Mouse (Mus musculus) neural tube, embryonic 14.5 days (tissue): ENCODE results near the gene Prkn. TPM values are rescaled to one million over a fixed set of nuclear protein-coding genes. Genes with fewer than 3 reads are reported as not detected.

ENCODE experiments used
- ATAC-seq: fragments of 200-750 bp; cut with Nextera tagmentation; 2 replicates; pipeline ENCODE4 v1.8.0; 2017; ENCODE audit warnings: low read depth, mild to moderate bottlenecking, moderate TSS enrichment, moderate library complexity
- H3K27ac ChIP-seq: fragments of 300-500 bp; sonication (generic); 2 replicates; pipeline ENCODE4 v1.5.1; 2014; ENCODE audit warnings: low read depth, mild to moderate bottlenecking, control low read depth, low read length, moderate library complexity, mixed read lengths
- H3K27me3 ChIP-seq: fragments of 300-500 bp; sonication (generic); 2 replicates; pipeline ENCODE4 v1.6.1; 2014; ENCODE audit warnings: low read length; ENCODE audit not compliant: control insufficient read depth, insufficient read depth
- H3K36me3 ChIP-seq: fragments of 300-500 bp; sonication (generic); 2 replicates; pipeline ENCODE4 v1.6.1; 2014; ENCODE audit warnings: low read length, mixed read lengths; ENCODE audit not compliant: control insufficient read depth, insufficient read depth
- H3K4me1 ChIP-seq: fragments of 300-500 bp; sonication (generic); 2 replicates; pipeline ENCODE4 v1.6.1; 2014; ENCODE audit warnings: low read length; ENCODE audit not compliant: control insufficient read depth, insufficient read depth
- H3K4me2 ChIP-seq: fragments of 300-500 bp; sonication (generic); 2 replicates; pipeline ENCODE4 v1.6.1; 2014; ENCODE audit warnings: mild to moderate bottlenecking, low read depth, low read length, control low read depth
- H3K4me3 ChIP-seq: fragments of 300-500 bp; sonication (generic); 2 replicates; pipeline ENCODE4 v1.5.1; 2014; ENCODE audit warnings: low read depth, low read length, control low read depth, mixed read lengths
- H3K9ac ChIP-seq: fragments of 300-500 bp; sonication (generic); replicated peaks from 2 replicates; pipeline ENCODE4 v1.6.1; 2014; ENCODE audit warnings: low read depth, mild to moderate bottlenecking, control low read depth, low read length, mixed read lengths
- H3K9me3 ChIP-seq: fragments of 300-500 bp; sonication (generic); 2 replicates; pipeline ENCODE4 v1.6.1; 2016; ENCODE audit warnings: low read length; ENCODE audit not compliant: control insufficient read depth
- WGBS: fragments of 180-500 bp; shearing (Covaris S2); extraction: QIAGEN DNeasy Blood & Tissue Kit; methylation state at CpG from one replicate; pipeline ENCODE4 v1.1.7; 2014; 5-methylcytosine and 5-hydroxymethylcytosine counted together
- polyA plus RNA-seq: library from polyadenylated mRNA; unstranded; fragments of >200 nt; fragmentation: Nextera tagmentation; extraction: Ambion mirVana; gene quantifications from 2 replicates; pipeline ENCODE4 v1.2.1, GENCODE M21; 2014

The Prkn gene
- polyA plus RNA-seq, 1 experiment from 2014 or later = 7.3 TPM

GRCm38 (mm10) chr17:11844436-11844835 lies 1004.3 kb downstream of the Prkn start:
- ATAC-seq = no peak
- Histone ChIP-seq H3K9ac (no peak overlapping the region), H3K4me3 (no peak overlapping the region), H3K9me3 (no peaks in the 10 kb centered on the region), H3K27me3 (no peaks in the 10 kb centered on the region), H3K27ac (no peak overlapping the region), H3K4me2 (no peak overlapping the region), H3K4me1 (no peaks in the 10 kb centered on the region), H3K36me3 (no peaks in the 10 kb centered on the region)
- WGBS = 92% methylated on average over 4 of the region's 4 CpGs

DNA sequence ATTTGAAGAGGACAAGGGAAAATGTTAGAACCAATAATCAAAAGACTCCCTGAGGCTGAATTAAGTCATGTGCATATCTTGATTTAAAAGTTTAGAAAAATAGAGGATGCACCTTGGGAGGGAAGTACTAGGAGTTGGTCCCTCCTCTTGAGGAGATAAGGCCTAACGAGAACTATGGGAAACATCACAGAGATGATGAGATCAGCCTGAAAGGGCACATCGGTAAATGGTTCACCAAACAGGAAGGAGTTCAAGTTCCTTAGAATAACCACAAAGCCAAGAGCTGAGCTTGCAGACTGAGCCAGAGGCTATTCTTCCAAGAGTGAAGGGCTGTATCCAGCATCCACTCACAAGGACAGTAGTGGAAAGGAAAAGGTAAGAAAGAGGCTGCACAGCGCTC lies 1004.8 kb downstream of the Prkn start:
- Histone ChIP-seq H3K27ac (no peak overlapping the region), H3K27me3 (no peaks in the 10 kb centered on the region), H3K36me3 (no peaks in the 10 kb centered on the region), H3K4me3 (no peak overlapping the region), H3K4me1 (no peaks in the 10 kb centered on the region), H3K4me2 (no peak overlapping the region), H3K9ac (no peak overlapping the region), H3K9me3 (no peaks in the 10 kb centered on the region)
- 93% methylated on average over 3 of the region's 3 CpGs for WGBS
- ATAC-seq = no peak

DNA sequence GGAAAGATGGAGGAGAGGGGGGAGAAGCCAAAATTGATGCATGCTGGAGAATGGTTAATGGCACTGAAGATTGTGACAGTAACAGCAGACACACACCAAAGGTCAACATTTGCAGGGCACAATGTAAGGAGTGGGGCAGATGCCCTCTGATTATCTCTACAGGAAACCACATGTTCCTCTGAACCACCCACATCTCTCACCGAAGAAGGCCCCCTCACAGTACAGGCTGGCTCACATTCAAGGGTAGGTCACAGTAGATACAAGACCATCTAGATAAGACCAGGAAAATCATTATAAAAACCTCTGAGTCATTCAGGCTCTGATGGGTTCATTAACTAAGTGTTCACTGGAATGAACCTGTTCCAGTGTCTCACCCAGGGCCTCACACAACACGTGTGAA lies 1005.3 kb downstream of the Prkn start:
- no peak overlapping the region for H3K4me3 ChIP-seq
- H3K36me3 ChIP-seq = no peaks in the 10 kb centered on the region
- H3K9ac ChIP-seq = no peak overlapping the region
- H3K9me3 ChIP-seq = no peaks in the 10 kb centered on the region
- no peaks in the 10 kb centered on the region for H3K27me3 ChIP-seq
- ATAC-seq = no peak
- WGBS = 93% methylated on average over 2 of the region's 2 CpGs
- no peak overlapping the region for H3K4me2 ChIP-seq
- no peak overlapping the region for H3K27ac ChIP-seq
- H3K4me1 ChIP-seq = no peaks in the 10 kb centered on the region

DNA sequence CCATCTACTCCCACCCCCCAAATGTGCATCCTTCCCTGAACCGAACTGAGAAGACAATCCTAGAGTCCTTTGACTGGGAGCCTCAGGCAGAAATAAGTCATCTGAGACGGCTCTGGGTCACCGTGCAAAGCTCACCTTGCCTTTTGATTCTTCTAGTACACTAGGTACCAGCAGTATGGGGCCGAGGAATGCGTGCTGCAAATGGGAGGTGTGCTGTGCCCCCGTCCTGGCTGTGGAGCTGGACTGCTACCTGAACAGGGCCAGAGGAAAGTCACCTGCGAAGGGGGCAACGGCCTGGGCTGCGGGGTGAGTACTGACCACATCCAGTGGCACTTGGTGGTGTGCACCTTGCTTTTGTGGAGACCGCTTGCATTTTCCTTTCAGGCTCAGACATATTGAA lies 1014.4 kb downstream of the Prkn start:
- H3K9me3 ChIP-seq = no peaks in the 10 kb centered on the region
- no peak overlapping the region for H3K4me3 ChIP-seq
- ATAC-seq = no peak
- H3K4me2 ChIP-seq = no peak overlapping the region
- WGBS = 84% methylated on average over 10 of the region's 10 CpGs
- H3K27me3 ChIP-seq = no peaks in the 10 kb centered on the region
- H3K36me3 ChIP-seq = no peaks in the 10 kb centered on the region
- no peak overlapping the region for H3K9ac ChIP-seq
- no peaks in the 10 kb centered on the region for H3K4me1 ChIP-seq
- H3K27ac ChIP-seq = no peak overlapping the region

- Histone ChIP-seq H3K36me3 (no peaks in the 10 kb centered on the region), H3K4me3 (no peak overlapping the region), H3K4me2 (no peak overlapping the region), H3K4me1 (no peaks in the 10 kb centered on the region), H3K27me3 (no peaks in the 10 kb centered on the region), H3K27ac (no peak overlapping the region), H3K9me3 (no peaks in the 10 kb centered on the region), H3K9ac (no peak overlapping the region)
- 85% methylated on average over 7 of the region's 7 CpGs for WGBS
- ATAC-seq = no peak
Measured at GRCm38 (mm10) chr17:11858772-11859405, 1018.7 kb downstream of the Prkn start.

- no peak for ATAC-seq
- Histone ChIP-seq H3K9me3 (no peaks in the 10 kb centered on the region), H3K27ac (no peak overlapping the region), H3K9ac (no peak overlapping the region), H3K27me3 (no peaks in the 10 kb centered on the region), H3K36me3 (no peaks in the 10 kb centered on the region), H3K4me1 (no peaks in the 10 kb centered on the region), H3K4me2 (no peak overlapping the region), H3K4me3 (no peak overlapping the region)
- 92% methylated on average over 6 of the region's 6 CpGs for WGBS
Measured at GRCm38 (mm10) chr17:11861178-11861577, 1021.0 kb downstream of the Prkn start.

DNA sequence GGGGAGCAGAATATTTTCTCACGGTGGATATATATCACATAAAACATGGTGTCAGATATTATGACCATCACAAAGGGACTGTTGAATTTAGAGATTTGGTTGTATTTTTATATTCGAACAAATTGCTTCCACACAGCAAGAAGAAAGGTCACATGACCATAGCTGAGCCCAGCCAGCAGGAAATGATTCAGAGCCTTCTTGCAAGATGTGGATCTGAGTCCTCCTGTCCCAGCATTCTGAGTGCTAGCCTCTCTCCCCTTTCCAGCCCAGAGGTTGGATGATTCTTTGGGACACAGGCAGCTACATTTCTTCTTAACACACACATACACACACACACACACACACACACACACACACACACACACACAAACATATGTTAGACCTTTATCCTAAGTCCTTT lies 1022.2 kb downstream of the Prkn start:
- Histone ChIP-seq H3K9ac (no peak overlapping the region), H3K27ac (no peak overlapping the region), H3K4me1 (no peaks in the 10 kb centered on the region), H3K36me3 (no peaks in the 10 kb centered on the region), H3K9me3 (no peaks in the 10 kb centered on the region), H3K4me3 (no peak overlapping the region), H3K4me2 (no peak overlapping the region), H3K27me3 (no peaks in the 10 kb centered on the region)
- no peak for ATAC-seq
- 90% methylated on average over 2 of the region's 2 CpGs for WGBS

- Histone ChIP-seq H3K9me3 (no peaks in the 10 kb centered on the region), H3K4me3 (no peak overlapping the region), H3K27me3 (no peaks in the 10 kb centered on the region), H3K27ac (no peak overlapping the region), H3K4me1 (no peaks in the 10 kb centered on the region), H3K4me2 (no peak overlapping the region), H3K9ac (no peak overlapping the region), H3K36me3 (no peaks in the 10 kb centered on the region)
- no peak for ATAC-seq
- WGBS = 86% methylated on average over 11 of the region's 11 CpGs
Measured at GRCm38 (mm10) chr17:11863017-11863416, 1022.8 kb downstream of the Prkn start.

DNA sequence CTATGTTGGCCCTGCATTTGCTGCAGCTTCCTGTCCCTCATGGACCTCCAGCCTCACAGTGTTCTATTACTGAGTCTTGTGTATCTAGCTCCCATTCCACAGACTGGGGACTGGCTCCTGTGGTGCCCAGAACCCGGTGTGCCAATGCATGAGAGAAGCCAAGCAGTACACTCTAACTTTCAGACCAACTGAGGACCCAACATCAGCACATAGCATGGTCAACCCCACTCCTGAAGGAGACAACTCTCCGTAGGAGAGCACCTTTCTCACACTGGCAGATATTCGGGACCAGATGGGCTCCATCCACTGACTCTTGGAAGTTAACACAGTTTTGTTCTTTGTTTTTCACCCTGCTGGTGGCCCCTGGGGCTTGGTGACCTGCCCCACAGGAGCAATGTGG lies 1026.0 kb downstream of the Prkn start:
- no peak overlapping the region for H3K4me3 ChIP-seq
- H3K27me3 ChIP-seq = no peaks in the 10 kb centered on the region
- H3K36me3 ChIP-seq = no peaks in the 10 kb centered on the region
- H3K27ac ChIP-seq = no peak overlapping the region
- H3K9me3 ChIP-seq = no peaks in the 10 kb centered on the region
- H3K4me1 ChIP-seq = no peaks in the 10 kb centered on the region
- no peak overlapping the region for H3K9ac ChIP-seq
- H3K4me2 ChIP-seq = no peak overlapping the region
- 87% methylated on average over 3 of the region's 3 CpGs for WGBS
- ATAC-seq = no peak
